Mouse (Mus musculus) mature B cell (primary cell): ENCODE results near the gene Aaas.
"Not testable (repeated sequence)": the region's sequence is repeated elsewhere in the genome, so short reads cannot be mapped to it uniquely, and the experiment has no call there.

ENCODE experiments used
- in situ Hi-C: fragments of 300-500 bp; cut with MboI; formaldehyde crosslinking; loops from 2 replicates; pipeline ENCODE4 v1.14.3; 2019

The Aaas gene

DNA sequence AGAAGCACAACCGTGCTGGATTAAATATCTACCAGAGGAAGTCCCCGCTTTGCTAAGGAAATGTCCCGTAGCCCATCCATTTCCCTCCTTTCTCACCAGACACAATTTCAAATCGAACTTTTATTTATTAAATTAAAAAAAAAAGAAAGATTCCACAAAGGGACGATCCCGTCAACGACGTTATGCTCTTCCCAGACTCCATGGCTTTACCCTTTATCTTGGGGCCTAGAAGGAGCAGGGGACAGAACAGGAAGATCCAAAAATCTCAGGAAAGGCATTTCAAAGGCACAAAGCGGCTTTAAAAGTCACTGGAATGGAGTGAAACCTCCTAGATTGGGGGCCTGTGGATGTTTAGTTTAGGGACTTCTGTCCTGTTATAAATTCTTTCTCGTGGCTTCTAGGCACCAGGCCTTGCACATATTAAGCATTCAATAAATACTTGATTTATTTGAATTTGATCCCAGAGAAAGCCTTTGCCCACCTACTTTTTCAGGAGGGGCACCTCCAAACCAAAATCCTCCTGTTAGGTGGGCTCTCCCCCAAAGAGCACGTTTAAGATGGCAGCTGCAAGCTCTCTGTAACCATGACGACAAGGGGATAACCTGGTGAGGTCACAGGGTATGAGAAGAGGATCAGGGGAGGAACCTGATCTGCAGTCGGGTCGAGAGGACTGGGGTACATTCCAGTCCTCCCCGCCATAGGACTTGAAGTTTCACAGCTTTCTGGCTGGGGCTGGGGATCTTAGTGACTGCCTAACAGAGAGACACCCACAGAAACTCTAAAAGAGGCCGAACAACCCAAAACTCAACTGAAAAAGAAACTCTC lies 6.1 kb upstream of the Aaas start:
- in situ Hi-C loops: no loop called here

- in situ Hi-C loops: no loop called here
Observed at GRCm38 (mm10) chr15:102355871-102356441, 5.4 kb upstream of the Aaas start.

DNA sequence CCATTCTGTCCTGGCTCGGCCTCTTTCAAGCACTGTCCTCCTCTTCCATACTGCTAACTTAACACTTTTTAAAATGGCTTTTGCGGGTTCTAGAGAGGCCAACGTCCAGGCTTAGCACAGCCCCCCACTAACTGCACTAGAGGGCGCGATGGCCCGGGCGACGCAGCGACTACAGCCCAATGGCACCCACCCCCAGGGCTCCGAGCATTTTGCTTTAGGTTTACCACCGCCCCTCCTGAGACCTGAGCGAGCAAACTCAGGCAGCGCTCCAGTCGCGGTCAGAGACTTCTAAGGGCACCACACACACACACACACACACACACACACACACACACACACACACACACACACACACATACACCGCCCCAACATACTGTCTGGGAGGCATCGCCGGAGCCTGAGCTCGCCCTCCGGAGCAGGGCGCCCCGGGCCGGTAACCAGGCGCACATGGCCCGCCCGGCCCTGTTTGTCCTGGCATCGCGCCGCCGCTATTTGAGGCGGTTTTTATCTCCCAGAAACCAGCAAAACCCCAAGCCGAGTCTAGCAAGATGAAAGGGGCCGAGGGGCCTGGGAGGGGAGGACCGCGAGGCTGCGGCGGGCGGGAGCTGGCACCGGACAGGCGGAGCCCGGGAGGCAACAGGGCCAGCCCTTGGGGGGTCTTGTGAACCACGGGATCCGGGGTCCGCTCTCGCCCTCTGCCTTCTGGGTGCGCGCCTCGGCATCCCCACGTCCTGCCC lies 4.7 kb upstream of the Aaas start:
- in situ Hi-C loops: no loop called here

DNA sequence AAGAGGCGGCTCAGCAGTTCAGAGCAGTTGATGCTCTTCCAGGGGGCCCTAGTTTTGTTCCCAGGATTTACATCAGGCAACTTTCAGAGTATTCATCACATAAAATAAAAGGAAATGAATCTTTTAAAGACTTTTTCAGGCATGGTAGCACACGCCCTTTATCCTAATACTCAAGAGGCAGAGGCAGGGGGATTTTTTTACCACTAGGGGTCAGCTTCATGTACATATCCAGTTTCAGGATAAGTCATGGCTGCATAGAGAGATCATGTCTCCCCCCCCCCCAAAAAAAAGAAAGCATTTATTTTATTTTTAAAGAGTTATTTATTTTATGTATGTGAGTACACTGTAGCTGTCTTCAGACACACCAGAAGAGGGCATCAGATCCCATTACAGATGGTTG lies 3.4 kb upstream of the Aaas start:
- in situ Hi-C loops: no loop called here

DNA sequence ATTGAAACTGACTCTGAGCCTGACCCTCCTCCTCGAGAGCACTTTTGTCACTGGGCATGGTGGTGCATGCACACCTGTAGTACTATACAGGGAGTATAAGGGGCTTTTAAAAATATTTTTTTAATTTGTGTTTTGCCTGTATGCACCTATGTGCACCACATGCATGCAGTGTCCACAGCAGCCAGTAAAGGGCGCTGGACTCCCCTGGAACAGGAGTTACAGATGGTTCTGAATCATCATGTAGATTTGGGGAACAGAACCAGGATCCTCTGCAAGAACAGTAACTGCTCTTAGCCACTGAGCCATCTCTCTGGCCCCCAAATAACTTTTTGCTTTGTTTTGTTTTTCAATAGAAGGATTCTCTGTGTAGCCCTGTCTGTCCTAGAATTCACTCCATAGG lies 1.6 kb upstream of the Aaas start:
- in situ Hi-C loops: no loop called here

- in situ Hi-C loops: no loop called here
Observed at GRCm38 (mm10) chr15:102350942-102351291, 346 bp upstream of the Aaas start.

GRCm38 (mm10) chr15:102346444-102346843 lies 4.1 kb downstream of the Aaas start:
- in situ Hi-C loops: no loop called here

DNA sequence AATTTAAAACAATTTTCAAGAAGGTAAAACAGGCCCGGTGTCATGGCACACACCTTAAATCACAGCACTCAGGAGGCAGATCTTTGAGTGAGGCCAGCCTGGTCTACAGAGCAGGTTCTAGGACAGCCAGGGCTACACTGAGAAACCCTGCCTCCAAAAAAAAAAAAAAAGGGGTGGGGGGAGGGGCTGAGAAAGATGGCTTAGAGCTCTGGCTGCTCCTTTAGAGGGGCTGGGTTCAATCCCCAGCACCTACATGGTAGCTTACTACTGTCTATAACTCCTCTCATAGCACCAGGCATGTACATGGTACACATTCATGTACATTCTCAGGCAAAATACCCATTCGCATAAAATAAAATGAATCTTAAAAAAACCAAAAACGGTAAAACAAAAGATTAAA lies 6.1 kb downstream of the Aaas start:
- in situ Hi-C loops: no loop called here

DNA sequence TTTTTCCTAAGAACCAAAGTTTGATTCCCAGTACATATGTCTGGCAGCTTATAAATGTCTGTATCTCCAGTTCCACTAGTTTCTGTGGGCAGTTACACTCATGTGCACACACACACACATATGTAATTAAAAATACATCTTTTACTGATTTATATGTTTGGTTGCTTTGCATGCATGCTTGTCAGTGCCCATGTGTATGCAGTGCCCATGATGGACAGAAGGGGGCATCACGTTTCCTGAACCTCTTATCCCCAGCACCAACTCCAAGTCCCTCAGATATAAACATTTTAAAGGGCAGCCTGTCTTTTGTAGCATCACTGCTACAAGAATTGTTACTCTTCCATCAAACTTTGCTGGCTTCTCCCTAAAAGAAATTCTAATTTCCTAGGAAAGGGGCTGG lies 9.0 kb downstream of the Aaas start:
- in situ Hi-C loops: no loop called here

DNA sequence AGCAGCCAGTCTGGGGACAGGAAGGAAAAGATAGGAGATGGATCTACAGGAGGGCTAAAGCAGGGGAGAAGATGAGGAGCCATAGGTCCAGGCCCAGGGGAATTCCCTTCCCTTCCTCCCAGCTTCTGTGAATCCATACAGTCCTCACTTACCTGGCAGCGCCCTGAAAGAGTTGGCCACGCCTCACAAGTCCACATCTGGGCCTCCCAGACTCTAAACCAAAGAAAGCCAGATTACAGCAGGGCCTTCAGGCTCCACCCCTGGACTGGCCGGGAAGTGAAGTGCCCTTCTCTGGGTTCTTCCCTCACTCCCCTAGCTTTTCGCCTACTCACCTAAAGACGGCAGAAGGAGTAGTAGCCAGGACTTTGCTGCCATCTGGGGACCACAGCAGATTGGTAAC lies 11.0 kb downstream of the Aaas start:
- in situ Hi-C loops: no loop called here

DNA sequence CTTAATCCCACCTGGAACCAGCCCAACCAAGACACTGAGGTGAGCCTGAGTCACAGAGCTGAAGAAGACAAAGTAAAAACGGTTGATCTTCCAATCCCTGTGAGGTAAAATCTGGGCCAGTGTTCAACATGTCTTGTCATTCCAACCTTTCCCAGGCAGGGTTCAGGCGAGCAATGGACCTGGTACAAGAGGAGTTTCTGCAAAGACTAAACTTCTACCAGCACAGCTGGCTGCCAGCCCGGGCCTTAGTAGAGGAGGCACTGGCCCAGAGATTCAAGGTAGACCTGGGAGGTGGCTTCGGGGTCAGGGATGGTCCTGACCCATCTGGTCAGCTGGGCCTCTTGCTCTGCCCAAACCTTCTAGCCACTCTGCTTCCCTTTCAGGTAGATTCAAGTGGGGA lies 13.6 kb downstream of the Aaas start:
- in situ Hi-C loops: no loop called here

DNA sequence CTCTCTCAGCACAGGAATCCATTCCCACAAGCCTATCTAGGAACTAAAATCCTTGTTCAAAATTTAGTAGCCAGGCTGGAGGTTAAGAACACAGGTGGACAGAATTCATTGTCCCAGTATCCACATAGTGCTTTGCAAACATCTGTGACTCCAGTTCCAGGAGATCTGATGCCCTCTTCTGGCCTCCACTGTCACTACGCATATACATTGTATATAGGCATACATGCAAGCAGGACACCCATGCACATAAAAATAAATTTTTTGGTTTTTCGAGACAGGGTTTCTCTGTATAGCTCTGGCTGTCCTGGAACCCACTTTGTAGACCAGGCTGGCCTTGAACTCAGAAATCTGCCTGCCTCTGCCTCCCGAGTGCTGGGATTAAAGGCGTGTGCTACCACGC lies 14.6 kb downstream of the Aaas start:
- in situ Hi-C loops: not testable (repeated sequence)

GRCm38 (mm10) chr15:102335254-102335653 lies 15.3 kb downstream of the Aaas start:
- in situ Hi-C loops: no loop called here

GRCm38 (mm10) chr15:102331610-102332015 lies 19.0 kb downstream of the Aaas start, which contains the start of gene Myg1:
Gene Myg1 (plus strand): TSS chr15:102331709.
- in situ Hi-C loops: no loop called here

DNA sequence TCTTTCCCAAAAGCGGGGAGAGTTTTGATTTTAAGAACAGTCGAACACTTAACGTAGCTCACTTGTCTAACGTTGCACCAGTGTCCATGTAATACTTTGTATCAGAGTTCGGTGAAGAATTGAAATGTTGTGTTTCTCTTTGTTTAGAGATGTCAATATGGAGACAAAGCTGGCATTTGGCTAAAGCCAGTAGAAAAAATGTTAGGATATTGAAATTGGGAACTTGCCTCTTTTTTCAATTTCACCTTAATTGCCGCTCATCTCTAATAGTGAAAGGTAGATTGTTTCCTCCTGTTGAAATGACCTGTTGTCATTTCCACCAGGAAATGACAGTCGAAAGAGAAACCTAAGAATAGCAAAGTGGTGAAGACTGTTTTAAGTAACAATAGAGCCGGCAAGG lies 23.7 kb downstream of the Aaas start:
- in situ Hi-C loops: no loop called here

GRCm38 (mm10) chr15:102326022-102326576 lies 24.5 kb downstream of the Aaas start, which contains the start of gene Pfdn5:
Gene Pfdn5 (plus strand): TSS chr15:102326116.
- in situ Hi-C loops: no loop called here

DNA sequence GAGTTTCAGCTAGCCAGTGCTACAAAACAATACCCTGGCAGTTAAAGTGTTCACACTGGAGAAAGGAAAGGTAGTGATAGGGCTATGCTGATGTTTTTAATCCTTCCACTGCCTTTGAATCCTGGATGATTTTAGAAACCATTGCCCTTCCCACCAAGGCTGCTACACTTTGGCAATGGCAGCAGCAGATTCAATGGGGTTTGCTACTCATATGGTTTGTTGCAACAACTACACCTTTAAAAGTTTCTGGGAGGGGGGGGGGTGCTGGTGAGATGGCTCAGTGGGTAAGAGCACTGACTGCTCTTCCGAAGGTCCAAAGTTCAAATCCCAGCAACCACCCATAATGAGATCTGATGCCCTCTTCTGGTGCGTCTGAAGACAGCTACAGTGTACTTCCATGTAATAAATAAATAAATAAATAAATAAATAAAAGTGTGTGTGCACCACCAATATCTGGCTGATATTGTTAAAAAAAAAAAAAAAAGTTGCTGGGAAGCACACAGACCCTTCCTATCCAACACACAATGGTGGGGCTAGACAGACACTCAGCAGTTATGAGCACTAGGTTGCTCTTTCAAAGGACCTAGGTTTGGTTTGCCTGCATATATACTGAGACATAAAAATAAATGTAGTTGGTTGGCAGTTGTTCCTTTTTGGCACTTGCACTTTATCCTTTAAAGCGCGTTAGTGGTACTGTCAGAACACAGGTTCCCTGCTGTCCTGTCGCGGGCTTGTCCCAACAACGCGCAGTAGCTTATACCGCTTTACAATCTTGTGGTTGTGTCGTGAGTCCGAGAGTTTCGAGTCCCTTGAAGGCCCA lies 25.7 kb downstream of the Aaas start:
- in situ Hi-C loops: no loop called here

DNA sequence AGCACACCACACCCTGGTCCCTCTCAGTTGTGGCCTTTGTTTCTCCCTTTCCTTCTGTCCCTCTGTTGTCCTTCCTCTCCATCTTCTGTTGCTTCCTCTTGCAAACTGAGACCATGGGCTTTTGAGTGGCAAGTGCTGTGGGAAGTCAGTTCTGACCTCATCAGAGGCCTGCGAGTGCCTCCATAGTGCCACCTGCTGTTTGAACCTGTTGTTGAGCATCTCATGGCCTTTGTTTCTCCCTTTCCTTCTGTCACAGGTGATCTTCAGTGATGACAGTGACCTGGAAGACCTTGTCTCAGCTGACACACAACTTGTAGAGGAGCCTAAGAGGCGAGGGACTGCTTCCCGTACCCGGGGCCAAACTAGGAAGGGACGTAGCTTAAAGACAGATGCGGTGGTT lies 34.3 kb downstream of the Aaas start:
- in situ Hi-C loops: loop anchor here (10.0 kb wide), 1 partner anchor 81 kb away; the partner anchor contains the start of gene Itgb7

GRCm38 (mm10) chr15:102315292-102315691 lies 35.3 kb downstream of the Aaas start:
- in situ Hi-C loops: loop anchor here (10.0 kb wide), 1 partner anchor 80 kb away; the partner anchor contains the start of gene Itgb7

DNA sequence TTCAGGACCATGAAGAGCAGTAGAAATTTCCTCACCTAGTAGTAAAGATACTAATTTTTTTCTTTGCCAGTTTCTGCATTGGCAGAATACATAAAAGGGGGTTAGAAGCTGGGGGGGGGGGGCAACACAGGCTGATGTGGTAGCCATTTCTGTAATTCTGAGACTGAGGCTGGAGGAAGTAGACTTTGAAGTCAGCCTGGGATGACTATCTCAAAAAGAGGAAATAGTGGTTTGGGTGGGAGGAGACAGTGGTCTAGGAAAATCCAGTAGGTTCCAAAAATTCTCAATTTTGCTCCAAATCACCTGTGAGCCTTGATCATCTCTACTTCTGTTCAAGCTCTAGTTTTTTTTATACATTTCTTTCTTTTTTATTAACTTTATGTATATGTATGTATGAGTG lies 39.1 kb downstream of the Aaas start:
- in situ Hi-C loops: loop anchor here (10.0 kb wide), 1 partner anchor 77 kb away; the partner anchor contains the start of gene Itgb7

DNA sequence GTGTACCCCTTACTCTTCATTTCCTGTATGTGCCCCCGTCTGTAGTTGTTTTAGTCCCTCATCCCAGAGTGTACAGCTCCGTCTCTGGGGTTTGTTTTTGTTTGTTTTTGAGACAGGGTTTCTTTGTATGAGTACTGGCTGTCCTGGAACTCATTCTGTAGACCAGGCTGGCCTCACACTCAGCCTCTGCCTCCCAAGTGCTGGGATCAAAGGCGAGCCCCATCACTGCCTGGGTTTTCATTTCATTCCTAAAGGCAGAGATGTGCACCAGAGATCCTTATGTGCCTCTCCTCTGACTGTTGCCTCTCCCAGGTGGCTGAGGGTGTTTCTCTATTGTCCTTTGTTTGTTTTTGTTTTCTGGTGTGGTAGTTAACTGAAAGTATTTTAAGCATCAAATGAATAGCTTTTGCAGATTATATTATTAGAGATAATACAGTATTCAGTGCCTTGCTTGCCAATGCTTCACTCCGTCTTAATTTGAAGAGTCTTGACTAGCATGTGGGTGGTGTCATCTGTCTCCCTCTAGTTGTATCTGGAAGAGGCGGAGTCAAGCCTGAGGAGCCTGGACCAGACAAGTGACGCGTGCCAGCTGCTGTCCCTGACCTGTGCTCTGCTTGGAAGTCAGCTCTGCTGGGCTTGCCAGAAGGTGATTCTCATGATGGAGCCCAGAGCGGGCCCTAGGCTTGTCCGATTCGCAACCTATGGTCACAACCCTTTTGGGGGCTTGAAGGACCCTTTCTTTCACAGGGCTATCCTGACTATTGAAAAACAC lies 40.3 kb downstream of the Aaas start:
- in situ Hi-C loops: loop anchor here (10.0 kb wide), 1 partner anchor 75 kb away; the partner anchor contains the start of gene Itgb7
